Mouse (Mus musculus): ENCODE data around the gene Hmbs. TPM values are rescaled to one million over a fixed set of nuclear protein-coding genes. Genes with fewer than 3 reads are reported as not detected.

The Hmbs gene
- polyA plus RNA-seq, 1 experiment from 2014 or later: 291 TPM

Small RNA genes within 50 kb of the gene (microRNA-seq; reads per million reads assigned to microRNA genes)
- 0.34 reads per million for gene Gm44335 (ENCODE audit: borderline number of aligned reads)

Other genes with a start within 250 kb of the Hmbs start
- gene Mfrp, start 242.5 kb downstream of the Hmbs start, polyA plus RNA-seq (2014; fragmentation: Nextera tagmentation; extraction: Ambion mirVana): 0.16 TPM in 1 of 2 replicates, not detected in the other
- gene C1qtnf5, start 237.0 kb downstream of the Hmbs start, polyA plus RNA-seq (2014; fragmentation: Nextera tagmentation; extraction: Ambion mirVana): 0.43 and 1.2 TPM in 2 replicates
- 0.28 TPM in 1 of 2 replicates, not detected in the other for gene Gm49380, start 230.7 kb downstream of the Hmbs start, polyA plus RNA-seq (2014; fragmentation: Nextera tagmentation; extraction: Ambion mirVana)
- 35.2 and 38.2 TPM in 2 replicates for gene Rnf26, start 230.7 kb downstream of the Hmbs start, polyA plus RNA-seq (2014; fragmentation: Nextera tagmentation; extraction: Ambion mirVana)
- gene Mcam, start 209.8 kb downstream of the Hmbs start, polyA plus RNA-seq (2014; fragmentation: Nextera tagmentation; extraction: Ambion mirVana): 86.2 and 105 TPM in 2 replicates
- 12.6 and 14.8 TPM in 2 replicates for gene Cbl, start 110.2 kb downstream of the Hmbs start, polyA plus RNA-seq (2014; fragmentation: Nextera tagmentation; extraction: Ambion mirVana)
- not detected in 2 replicates for gene Ccdc153, start 103.6 kb downstream of the Hmbs start, polyA plus RNA-seq (2014; fragmentation: Nextera tagmentation; extraction: Ambion mirVana)
- not detected in 2 replicates for gene Pdzd3, start 92.8 kb downstream of the Hmbs start, polyA plus RNA-seq (2014; fragmentation: Nextera tagmentation; extraction: Ambion mirVana)
- gene Nlrx1, start 75.6 kb downstream of the Hmbs start, polyA plus RNA-seq (2014; fragmentation: Nextera tagmentation; extraction: Ambion mirVana): 3.6 and 4.9 TPM in 2 replicates
- 2.7 and 3.3 TPM in 2 replicates for gene Abcg4, start 55.6 kb downstream of the Hmbs start, polyA plus RNA-seq (2014; fragmentation: Nextera tagmentation; extraction: Ambion mirVana)
- gene Hinfp, start 38.6 kb downstream of the Hmbs start, polyA plus RNA-seq (2014; fragmentation: Nextera tagmentation; extraction: Ambion mirVana): 15.3 and 15.9 TPM in 2 replicates
- 4.7 and 7.1 TPM in 2 replicates for gene C2cd2l, start 23.9 kb downstream of the Hmbs start, polyA plus RNA-seq (2014; fragmentation: Nextera tagmentation; extraction: Ambion mirVana)
- 40.2 and 46.3 TPM in 2 replicates for gene Dpagt1, start 18.2 kb downstream of the Hmbs start, polyA plus RNA-seq (2014; fragmentation: Nextera tagmentation; extraction: Ambion mirVana)
- gene H2afx, start 9.5 kb downstream of the Hmbs start, polyA plus RNA-seq (2014; fragmentation: Nextera tagmentation; extraction: Ambion mirVana): 199 and 232 TPM in 2 replicates
- 15.1 and 19.8 TPM in 2 replicates for gene Vps11, start 17.4 kb upstream of the Hmbs start, polyA plus RNA-seq (2014; fragmentation: Nextera tagmentation; extraction: Ambion mirVana)
- 18.2 and 19.4 TPM in 2 replicates for gene Hyou1, start 35.3 kb upstream of the Hmbs start, polyA plus RNA-seq (2014; fragmentation: Nextera tagmentation; extraction: Ambion mirVana)
- gene Slc37a4, start 52.6 kb upstream of the Hmbs start, polyA plus RNA-seq (2014; fragmentation: Nextera tagmentation; extraction: Ambion mirVana): 31.1 and 31.5 TPM in 2 replicates
- 1,538 and 1,582 TPM in 2 replicates for gene Rps25, start 62.9 kb upstream of the Hmbs start, polyA plus RNA-seq (2014; fragmentation: Nextera tagmentation; extraction: Ambion mirVana)
- gene Trappc4, start 63.4 kb upstream of the Hmbs start, polyA plus RNA-seq (2014; fragmentation: Nextera tagmentation; extraction: Ambion mirVana): 76.8 and 79.1 TPM in 2 replicates
- 21.8 and 25.4 TPM in 2 replicates for gene Ccdc84, start 74.3 kb upstream of the Hmbs start, polyA plus RNA-seq (2014; fragmentation: Nextera tagmentation; extraction: Ambion mirVana)
- not detected in 2 replicates for gene Foxr1, start 96.9 kb upstream of the Hmbs start, polyA plus RNA-seq (2014; fragmentation: Nextera tagmentation; extraction: Ambion mirVana)
- 0.14 TPM in 1 of 2 replicates, not detected in the other for gene Upk2, start 110.7 kb upstream of the Hmbs start, polyA plus RNA-seq (2014; fragmentation: Nextera tagmentation; extraction: Ambion mirVana)
- 8.7 and 9.3 TPM in 2 replicates for gene Bcl9l, start 138.6 kb upstream of the Hmbs start, polyA plus RNA-seq (2014; fragmentation: Nextera tagmentation; extraction: Ambion mirVana)
- 0.06 TPM in 1 of 2 replicates, not detected in the other for gene Cxcr5, start 217.6 kb upstream of the Hmbs start, polyA plus RNA-seq (2014; fragmentation: Nextera tagmentation; extraction: Ambion mirVana)